Mouse (Mus musculus) ES-Bruce4 (cell line): ENCODE data around the gene Pde4d.

Experiments used
- CTCF ChIP-seq: IDR thresholded peaks from one replicate; pipeline ENCODE4 v1.8.1; 2011; ENCODE audit warnings: low read depth, low read length
- EP300 ChIP-seq: IDR thresholded peaks from 2 replicates; pipeline ENCODE4 v1.6.1; 2011; ENCODE audit warnings: low read depth, low read length; ENCODE audit not compliant: insufficient read depth
- POLR2A ChIP-seq: IDR thresholded peaks from one replicate; pipeline ENCODE4 v1.8.1; 2011; ENCODE audit warnings: low read length; ENCODE audit not compliant: insufficient read depth

DNA sequence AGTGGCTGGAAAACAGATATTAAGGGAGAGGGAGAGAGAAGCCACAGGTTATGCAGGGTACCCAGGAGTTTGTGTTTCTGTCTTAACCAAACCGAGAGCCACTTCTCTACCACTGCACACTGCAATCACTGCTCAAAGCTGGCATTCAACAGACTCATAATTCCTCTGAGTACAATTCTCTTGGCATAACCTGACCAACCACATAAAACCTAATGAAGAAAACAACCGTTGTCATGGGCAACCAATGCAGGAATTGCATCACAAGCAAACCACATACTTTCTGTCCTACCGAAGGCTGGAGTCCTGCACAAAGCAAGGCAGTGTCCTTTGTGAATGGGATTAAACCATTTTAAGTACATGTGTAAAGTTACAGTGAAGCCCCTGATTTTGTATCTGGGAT is 793.4 kb downstream of the Pde4d start:
- TF ChIP-seq CTCF (no peak), POLR2A (no peak), EP300 (no peak)
